Mouse (Mus musculus) hindbrain, embryonic 10.5 days (tissue): ENCODE measurements at regions not wholly inside any gene's neighbourhood (a gene's known extent, or its start where the extent isn't known, plus 50 kb on each side); places are given as distances from the start of the nearest gene placed in this dataset.

ENCODE experiments used
- DNase-seq: peaks from one replicate; pipeline ENCODE4 v3.0.0-alpha.2; 2017; ENCODE audit warnings: low spot score
- H3K27ac ChIP-seq: fragments of 300-500 bp; sonication (generic); 2 replicates; pipeline ENCODE4 v1.5.1; 2016; ENCODE audit warnings: mild to moderate bottlenecking, moderate library complexity
- H3K27me3 ChIP-seq: fragments of 300-500 bp; sonication (generic); 2 replicates; pipeline ENCODE4 v1.6.1; 2016; ENCODE audit warnings: mild to moderate bottlenecking; ENCODE audit not compliant: poor library complexity, insufficient read depth, severe bottlenecking
- H3K36me3 ChIP-seq: fragments of 300-500 bp; sonication (generic); 2 replicates; pipeline ENCODE4 v1.6.1; 2016; ENCODE audit warnings: mild to moderate bottlenecking, moderate library complexity
- H3K4me1 ChIP-seq: fragments of 300-500 bp; sonication (generic); replicated peaks from 2 replicates; pipeline ENCODE4 v1.6.1; 2016; ENCODE audit warnings: mild to moderate bottlenecking
- H3K4me3 ChIP-seq: fragments of 300-500 bp; sonication (generic); 2 replicates; pipeline ENCODE4 v1.5.1; 2016; ENCODE audit warnings: mild to moderate bottlenecking, moderate library complexity
- H3K9me3 ChIP-seq: fragments of 300-500 bp; sonication (generic); 2 replicates; pipeline ENCODE4 v1.6.1; 2016; ENCODE audit warnings: mild to moderate bottlenecking, moderate library complexity
- WGBS: fragments of 180-500 bp; shearing (Covaris S2); methylation state at CpG from one replicate; pipeline ENCODE4 v1.1.7; 2016; 5-methylcytosine and 5-hydroxymethylcytosine counted together

- 83% methylated on average over 11 of the region's 11 CpGs for WGBS
- no peak for DNase-seq
Measured at GRCm38 (mm10) chr5:74857161-74857560, 154.4 kb upstream of the Lnx1 start.

DNA sequence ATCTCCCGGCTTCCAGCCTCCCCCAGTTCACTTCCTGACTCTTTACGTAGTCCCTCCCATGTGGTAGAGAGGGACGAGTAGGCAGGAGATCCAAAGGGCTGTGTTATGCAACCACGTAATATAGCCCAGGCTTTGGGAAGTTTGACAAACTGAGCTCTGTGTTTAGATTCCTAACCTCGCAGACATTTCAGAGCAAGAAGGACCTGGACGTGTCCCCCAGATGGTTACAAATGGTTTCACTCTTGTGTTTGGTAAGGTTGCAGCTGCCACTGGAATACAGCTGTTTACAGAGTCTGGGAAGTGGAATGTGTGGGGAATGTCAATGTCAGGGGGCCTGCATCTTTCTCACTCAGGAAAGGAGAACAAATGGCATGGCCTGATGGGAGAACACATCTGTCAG, 145.1 kb upstream of the Lnx1 start:
- WGBS = 79% methylated on average over 6 of the region's 6 CpGs
- no peak overlapping the region for H3K4me3 ChIP-seq
- H3K27me3 ChIP-seq = no peaks in the 10 kb centered on the region
- H3K9me3 ChIP-seq = no peaks in the 10 kb centered on the region
- H3K27ac ChIP-seq = no peak overlapping the region
- no peak for DNase-seq
- H3K4me1 ChIP-seq = no peaks in the 10 kb centered on the region
- no peaks in the 10 kb centered on the region for H3K36me3 ChIP-seq

More at GRCm38 (mm10) chr5:74857161-74857560, 154.4 kb upstream of the Lnx1 start:
- no peaks in the 10 kb centered on the region for H3K9me3 ChIP-seq
- no peak overlapping the region for H3K4me3 ChIP-seq
- no peaks in the 10 kb centered on the region for H3K27me3 ChIP-seq
- H3K4me1 ChIP-seq = peaks cover 5% of the 10 kb centered on the region; the same call in 1 of the 2 replicates
- H3K27ac ChIP-seq = no peak overlapping the region
- no peaks in the 10 kb centered on the region for H3K36me3 ChIP-seq

DNA sequence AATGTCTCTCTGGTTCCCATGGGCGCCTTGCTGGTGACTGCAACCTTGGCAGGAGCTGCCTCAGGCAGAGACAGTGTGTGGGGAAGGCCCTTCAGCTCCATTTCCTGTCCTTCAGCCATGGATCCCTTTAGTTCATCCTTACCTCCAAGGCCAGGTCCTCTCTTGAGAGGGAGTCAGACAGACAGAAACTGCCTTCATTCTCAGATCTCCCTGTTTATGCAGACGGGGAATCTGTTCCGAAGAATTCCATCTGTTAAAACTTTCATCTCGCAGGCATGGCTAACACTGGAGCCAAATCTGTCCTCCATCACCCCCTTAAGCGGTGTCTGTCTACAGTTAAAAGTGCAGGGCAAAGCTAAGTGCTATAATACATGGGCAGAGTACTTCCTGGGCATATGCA, 144.0 kb upstream of the Lnx1 start:
- WGBS = 91% methylated on average over 5 of the region's 5 CpGs
- Histone ChIP-seq H3K27ac (no peak overlapping the region), H3K4me1 (no peaks in the 10 kb centered on the region), H3K4me3 (no peak overlapping the region), H3K27me3 (no peaks in the 10 kb centered on the region), H3K9me3 (no peaks in the 10 kb centered on the region), H3K36me3 (no peaks in the 10 kb centered on the region)
- DNase-seq = no peak

- Histone ChIP-seq H3K4me1 (no peaks in the 10 kb centered on the region), H3K4me3 (no peak overlapping the region), H3K27ac (no peak overlapping the region), H3K27me3 (no peaks in the 10 kb centered on the region), H3K9me3 (0 out of 2 replicates have a peak, but pooled peaks cover 4% of the 10 kb centered on the region), H3K36me3 (no peaks in the 10 kb centered on the region)
- DNase-seq = no peak
- 86% methylated on average over 2 of the region's 2 CpGs for WGBS
Measured at GRCm38 (mm10) chr5:74834401-74834800, 131.7 kb upstream of the Lnx1 start.

DNA sequence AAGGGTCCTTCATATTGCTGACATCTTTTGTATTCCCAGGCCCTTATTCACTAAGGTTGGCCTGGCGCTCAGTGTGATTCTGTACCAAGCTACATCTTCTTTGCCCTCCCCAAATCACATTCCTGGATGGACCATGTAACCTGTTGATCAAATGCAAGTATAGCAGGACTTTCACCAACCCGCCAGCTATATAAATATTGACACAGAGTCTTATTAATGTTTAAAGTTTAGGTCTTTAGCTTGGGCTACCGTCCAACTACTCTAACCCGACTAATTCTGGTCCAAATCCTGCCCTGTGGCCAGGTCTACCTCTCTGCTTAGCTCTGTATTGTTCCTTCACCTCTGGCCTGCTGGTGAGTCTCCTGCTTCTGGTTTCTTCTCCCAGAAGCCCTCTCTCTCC, 131.2 kb upstream of the Lnx1 start:
- WGBS = 90% methylated on average over 4 of the region's 4 CpGs
- Histone ChIP-seq H3K9me3 (0 out of 2 replicates have a peak, but pooled peaks cover 4% of the 10 kb centered on the region), H3K4me1 (no peaks in the 10 kb centered on the region), H3K4me3 (no peak overlapping the region), H3K27ac (no peak overlapping the region), H3K36me3 (no peaks in the 10 kb centered on the region), H3K27me3 (no peaks in the 10 kb centered on the region)
- no peak for DNase-seq

- Histone ChIP-seq H3K27me3 (no peaks in the 10 kb centered on the region), H3K36me3 (no peaks in the 10 kb centered on the region), H3K27ac (no peak overlapping the region), H3K9me3 (0 out of 2 replicates have a peak, but pooled peaks cover 4% of the 10 kb centered on the region), H3K4me1 (no peaks in the 10 kb centered on the region), H3K4me3 (no peak overlapping the region)
- 84% methylated on average over 7 of the region's 7 CpGs for WGBS
- no peak for DNase-seq
Measured at GRCm38 (mm10) chr5:74832011-74832410, 129.3 kb upstream of the Lnx1 start.

- no peak overlapping the region for H3K27ac ChIP-seq
- no peak for DNase-seq
- H3K4me3 ChIP-seq = no peak overlapping the region
- H3K9me3 ChIP-seq = 0 out of 2 replicates have a peak, but pooled peaks cover 4% of the 10 kb centered on the region
- H3K27me3 ChIP-seq = no peaks in the 10 kb centered on the region
- H3K4me1 ChIP-seq = 0 out of 2 replicates have a peak, but pooled peaks cover 3% of the 10 kb centered on the region
- 77% methylated on average over 5 of the region's 5 CpGs for WGBS
- no peaks in the 10 kb centered on the region for H3K36me3 ChIP-seq
Measured at GRCm38 (mm10) chr5:74830646-74831045, 127.9 kb upstream of the Lnx1 start.

DNA sequence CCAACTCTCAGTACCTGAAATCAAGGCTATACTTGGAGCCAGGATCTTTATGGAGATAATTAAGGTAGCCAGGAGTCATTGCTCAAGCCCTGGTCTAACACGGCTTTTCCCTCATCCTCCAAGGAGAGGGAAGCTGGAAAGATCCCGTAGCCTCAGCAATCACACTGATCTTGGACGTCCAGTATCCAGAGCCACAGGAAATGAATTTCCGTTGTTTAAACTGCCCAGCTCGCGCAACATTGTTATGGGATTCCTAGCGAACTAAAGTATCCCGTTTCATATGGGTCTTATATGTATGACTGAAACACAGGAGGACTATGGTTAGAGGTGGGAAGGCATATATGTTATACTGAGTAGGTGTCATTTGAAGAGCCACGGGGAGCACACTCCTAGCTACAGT, 126.3 kb upstream of the Lnx1 start:
- Histone ChIP-seq H3K9me3 (no peaks in the 10 kb centered on the region), H3K4me1 (0 out of 2 replicates have a peak, but pooled peaks cover 8% of the 10 kb centered on the region), H3K27me3 (no peaks in the 10 kb centered on the region), H3K27ac (no peak overlapping the region), H3K36me3 (no peaks in the 10 kb centered on the region), H3K4me3 (no peak overlapping the region)
- 91% methylated on average over 9 of the region's 9 CpGs for WGBS
- no peak for DNase-seq

- 0 out of 2 replicates have a peak, but pooled peaks cover 8% of the 10 kb centered on the region for H3K4me1 ChIP-seq
- WGBS = 83% methylated on average over 4 of the region's 4 CpGs
- no peaks in the 10 kb centered on the region for H3K27me3 ChIP-seq
- H3K27ac ChIP-seq = no peak overlapping the region
- no peaks in the 10 kb centered on the region for H3K36me3 ChIP-seq
- DNase-seq = no peak
- H3K4me3 ChIP-seq = no peak overlapping the region
- no peaks in the 10 kb centered on the region for H3K9me3 ChIP-seq
Measured at GRCm38 (mm10) chr5:74827944-74828343, 125.2 kb upstream of the Lnx1 start.

DNA sequence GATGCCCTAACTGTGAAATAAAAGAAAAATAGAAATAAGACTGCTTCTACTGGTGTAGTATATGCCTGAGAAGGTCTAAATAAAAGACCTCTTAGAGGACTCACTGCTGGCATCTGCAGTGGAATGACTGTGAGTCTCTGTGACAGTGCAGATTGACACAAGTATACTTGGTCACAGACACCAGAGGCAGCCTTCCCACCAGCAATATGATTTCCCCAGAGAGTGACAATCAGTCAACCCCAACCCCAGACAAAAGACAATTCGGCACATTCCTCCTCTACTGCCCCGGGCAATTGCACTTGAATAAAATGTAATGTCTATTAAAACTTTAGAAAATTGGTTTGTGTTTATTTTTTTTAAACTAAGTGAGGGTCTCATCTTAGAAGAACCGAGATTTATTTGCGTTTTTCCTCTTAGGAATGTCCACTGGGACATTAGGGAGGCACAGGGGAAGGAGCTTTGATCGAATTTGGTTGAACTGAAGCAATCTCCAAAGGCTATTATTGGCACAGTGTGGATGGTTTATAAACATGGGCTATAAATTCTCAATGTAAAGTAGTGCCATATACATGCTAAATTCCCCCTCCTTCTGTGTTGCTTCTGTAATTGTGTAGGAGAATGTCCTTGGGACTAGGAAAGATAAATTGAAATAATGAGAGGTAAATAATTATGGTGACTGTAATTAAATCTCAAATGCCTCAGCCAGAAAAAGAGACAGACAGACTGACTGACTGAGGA, 123.0 kb upstream of the Lnx1 start:
- Histone ChIP-seq H3K9me3 (no peaks in the 10 kb centered on the region), H3K27me3 (no peaks in the 10 kb centered on the region), H3K4me1 (0 out of 2 replicates have a peak, but pooled peaks cover 8% of the 10 kb centered on the region), H3K4me3 (no peak overlapping the region), H3K27ac (no peak overlapping the region), H3K36me3 (no peaks in the 10 kb centered on the region)
- no peak for DNase-seq
- WGBS = 53% methylated on average over 5 of the region's 5 CpGs

- H3K27me3 ChIP-seq = no peaks in the 10 kb centered on the region
- no peak overlapping the region for H3K27ac ChIP-seq
- no peak overlapping the region for H3K4me3 ChIP-seq
- DNase-seq = no peak
- WGBS = 90% methylated on average over 7 of the region's 7 CpGs
- H3K4me1 ChIP-seq = 0 out of 2 replicates have a peak, but pooled peaks cover 13% of the 10 kb centered on the region
- no peaks in the 10 kb centered on the region for H3K9me3 ChIP-seq
- no peaks in the 10 kb centered on the region for H3K36me3 ChIP-seq
Measured at GRCm38 (mm10) chr5:74823719-74824118, 121.0 kb upstream of the Lnx1 start.

GRCm38 (mm10) chr5:74821969-74822368, 119.3 kb upstream of the Lnx1 start:
- no peak for DNase-seq
- peaks cover 13% of the 10 kb centered on the region; the same call in 1 of the 2 replicates for H3K4me1 ChIP-seq
- H3K27ac ChIP-seq = no peak overlapping the region
- no peaks in the 10 kb centered on the region for H3K36me3 ChIP-seq
- no peaks in the 10 kb centered on the region for H3K27me3 ChIP-seq
- H3K9me3 ChIP-seq = no peaks in the 10 kb centered on the region
- no peak overlapping the region for H3K4me3 ChIP-seq
- 81% methylated on average over 4 of the region's 4 CpGs for WGBS

DNA sequence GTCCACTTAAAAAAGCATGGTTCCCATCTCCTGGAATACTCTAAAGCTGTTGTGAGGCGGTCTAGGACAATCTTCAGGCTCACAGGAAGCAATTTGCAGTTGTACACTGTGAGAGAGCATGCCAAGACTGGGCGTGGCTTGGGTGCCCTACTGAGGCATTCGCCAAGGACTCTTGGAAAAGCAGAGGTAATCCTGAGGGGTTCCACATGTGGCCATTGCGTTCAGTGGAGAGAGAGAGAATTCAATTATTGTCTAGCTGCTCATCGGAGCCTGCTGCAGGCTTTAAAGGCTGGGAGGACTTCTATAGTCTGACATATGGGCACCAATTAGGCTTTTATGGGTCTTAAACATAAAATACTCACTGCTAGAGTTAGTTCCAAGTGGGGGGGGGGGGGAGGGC, 113.8 kb upstream of the Lnx1 start:
- Histone ChIP-seq H3K27ac (no peak overlapping the region), H3K4me1 (peaks cover 9% of the 10 kb centered on the region; the same call in 1 of the 2 replicates), H3K4me3 (no peak overlapping the region), H3K36me3 (no peaks in the 10 kb centered on the region), H3K9me3 (no peaks in the 10 kb centered on the region), H3K27me3 (0 out of 2 replicates have a peak, but pooled peaks cover 4% of the 10 kb centered on the region)
- no peak for DNase-seq
- WGBS = 78% methylated on average over 5 of the region's 5 CpGs
